Mouse (Mus musculus): ENCODE results near the gene Cdc42ep1. TPM values are rescaled to one million over a fixed set of nuclear protein-coding genes. Genes with fewer than 3 reads are reported as not detected.

The Cdc42ep1 gene
- polyA plus RNA-seq, 1 experiment: 21.0 TPM

DNA sequence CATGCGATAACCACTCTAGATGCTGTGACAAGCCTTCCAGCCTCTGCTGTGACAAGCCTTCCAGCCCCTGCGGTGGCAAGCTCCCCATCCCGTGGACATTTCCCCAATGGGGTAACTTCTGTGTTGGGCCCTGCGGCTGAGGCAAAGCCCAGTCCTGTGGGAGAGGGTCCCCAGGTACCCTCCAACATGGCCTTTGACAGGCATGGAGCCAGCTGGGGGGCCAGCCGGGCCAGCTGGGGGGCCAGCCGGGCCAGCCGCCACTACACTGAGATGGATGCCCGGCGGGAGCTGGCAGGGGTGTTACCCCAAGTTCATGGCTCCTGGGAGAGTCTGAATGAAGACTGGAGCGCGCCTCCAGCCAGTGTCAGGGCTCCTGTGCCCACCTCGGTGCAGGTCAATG, 7.1 kb downstream of the Cdc42ep1 start:
- no peak for DNase-seq (ENCODE audit: low spot score)

DNA sequence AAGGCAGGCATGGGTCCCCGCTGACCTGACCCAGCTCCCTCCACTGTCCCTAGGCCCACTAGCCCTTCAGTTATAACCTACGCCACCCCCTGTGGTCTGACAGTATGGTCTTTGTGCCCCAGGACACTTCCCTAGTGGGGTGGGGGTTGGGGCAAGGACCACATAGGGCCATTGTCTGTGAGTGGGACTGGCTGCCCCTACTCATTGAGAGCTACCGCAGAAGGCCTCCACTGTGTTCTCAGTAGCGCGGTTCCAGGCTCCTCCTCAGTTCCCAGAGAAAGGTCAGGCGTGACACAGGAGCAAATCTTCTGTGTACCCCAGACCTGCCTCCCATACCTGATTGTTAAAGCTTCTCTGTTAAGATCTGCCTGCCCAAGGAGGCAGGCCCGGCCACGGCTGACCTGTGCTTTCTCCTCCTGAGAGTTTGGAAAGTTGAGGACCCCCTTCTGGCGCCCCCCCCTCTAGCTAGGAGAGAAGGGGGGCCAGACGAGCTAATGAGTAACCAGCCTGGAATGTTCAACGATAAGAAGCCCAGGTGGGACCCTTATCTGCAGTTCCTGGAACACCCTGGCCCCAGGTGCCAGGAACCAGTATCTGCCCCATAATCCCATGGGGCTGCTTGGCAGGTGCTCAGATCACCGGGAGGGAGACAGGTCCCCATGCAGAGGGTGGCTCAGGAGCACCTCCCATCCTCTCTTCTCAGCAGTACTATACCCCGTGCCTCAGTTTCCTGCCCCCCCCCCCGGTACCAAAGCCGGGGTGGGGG, 7.8 kb downstream of the Cdc42ep1 start:
- DNase-seq (ENCODE audit: low spot score): no peak

DNA sequence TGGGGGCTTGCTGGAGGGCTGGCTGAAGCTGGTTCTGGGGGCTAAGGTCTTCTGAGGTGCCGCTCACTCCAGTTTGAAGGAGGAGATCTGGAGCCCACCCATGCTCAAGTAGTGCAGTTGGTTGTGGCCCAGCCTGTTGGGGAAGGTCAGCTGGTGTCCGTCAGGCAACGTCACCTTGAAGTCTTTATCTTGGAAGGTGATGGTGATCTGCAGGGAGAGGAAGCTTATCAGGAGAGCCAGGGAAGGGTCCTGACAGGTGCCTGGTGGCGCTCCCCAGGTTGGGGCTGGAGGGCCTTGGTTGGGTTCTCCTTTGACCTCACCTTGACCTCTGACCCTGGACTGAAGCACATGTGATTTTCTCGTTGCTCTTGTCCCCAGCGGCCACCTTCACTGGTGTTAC, 8.5 kb downstream of the Cdc42ep1 start:
- DNase-seq (ENCODE audit: low spot score): no peak

DNA sequence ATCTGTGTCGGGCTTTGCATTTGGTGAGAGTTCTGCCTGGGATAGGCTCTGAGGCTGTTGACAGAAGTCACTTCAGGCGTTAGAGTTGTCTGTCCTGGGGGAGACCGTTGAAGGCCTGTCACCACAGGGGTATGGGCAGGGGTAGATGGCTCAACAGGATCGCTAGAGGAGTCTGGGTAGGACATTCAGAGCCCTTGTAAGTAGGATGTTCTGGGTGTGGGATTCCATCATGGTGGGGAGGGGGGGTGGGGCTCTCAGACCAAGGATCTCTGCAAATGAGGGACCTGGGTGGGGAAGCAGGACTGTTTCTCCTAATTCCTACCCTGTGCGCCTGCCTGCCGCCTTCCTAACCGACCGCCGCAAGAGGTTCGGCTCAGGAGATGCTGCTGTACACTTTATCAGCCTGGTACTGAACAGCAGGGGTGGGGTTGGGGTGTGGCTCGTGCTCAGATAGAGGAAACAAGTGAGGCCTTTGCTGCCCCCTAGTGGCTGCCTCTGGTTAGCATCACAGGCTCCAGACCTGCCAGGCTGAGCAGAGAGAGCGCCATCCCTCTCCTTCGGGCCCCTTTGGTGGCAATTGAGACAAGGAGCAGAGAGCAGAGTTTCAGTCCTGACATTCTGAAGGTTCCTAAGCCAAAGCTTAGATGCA, 9.2 kb downstream of the Cdc42ep1 start:
- DNase-seq (ENCODE audit: low spot score): peak; percentile 82

DNA sequence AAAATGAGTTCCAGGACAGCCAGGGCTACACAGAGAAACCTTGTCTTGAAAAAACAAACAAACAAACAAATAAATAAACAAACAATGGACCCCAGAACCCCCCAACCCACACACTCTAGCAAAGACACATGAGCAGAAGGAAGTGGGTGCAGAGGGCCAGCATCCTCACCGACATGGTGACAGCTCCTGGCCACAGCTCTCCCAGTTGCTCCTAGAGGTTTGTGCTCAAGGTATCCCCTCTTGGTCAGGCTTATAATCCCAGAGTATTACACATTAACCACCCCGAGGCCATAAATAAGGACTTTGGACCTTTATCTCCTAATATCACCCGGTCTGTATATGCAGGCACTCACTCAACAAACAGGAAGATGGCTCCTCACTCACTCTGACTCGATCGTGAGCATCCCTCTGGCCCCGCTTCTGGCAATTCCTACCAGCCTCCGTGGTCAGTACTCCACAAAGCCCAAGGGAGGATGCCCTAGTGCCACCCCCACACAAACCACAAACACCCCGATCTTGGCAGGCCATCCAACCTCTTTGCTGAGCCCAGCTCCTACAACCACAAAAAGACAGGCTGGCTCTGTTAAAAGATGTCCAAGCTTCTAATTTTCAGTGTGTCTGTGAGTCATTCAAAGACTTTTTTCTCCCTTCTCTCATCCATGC, 13.0 kb downstream of the Cdc42ep1 start, which contains the start of gene Lgals2:
Gene Lgals2, minus strand, starts transcription at position 227 of the 663 bp plus-strand sequence.
- DNase-seq (ENCODE audit: low spot score): no peak

DNA sequence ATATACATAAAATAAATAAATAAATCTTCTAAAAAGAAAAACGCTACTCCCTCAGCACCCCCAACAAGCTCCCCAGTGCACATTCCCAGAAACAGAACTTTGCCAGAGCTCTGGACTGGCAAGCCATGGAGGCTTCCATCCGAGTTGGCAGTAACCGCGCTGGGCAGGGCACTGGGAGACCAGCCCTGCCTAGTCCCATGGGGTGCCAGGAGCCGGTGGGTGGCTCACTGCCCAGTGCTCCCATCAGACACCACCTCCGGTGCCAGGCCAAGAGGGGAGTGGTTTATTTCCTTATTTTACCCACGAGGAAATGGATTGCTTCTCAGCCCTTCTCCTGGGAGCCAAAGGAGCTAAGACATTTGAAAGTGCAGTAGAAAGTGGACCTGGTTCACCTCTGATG, 14.6 kb downstream of the Cdc42ep1 start:
- no peak for DNase-seq (ENCODE audit: low spot score)

DNA sequence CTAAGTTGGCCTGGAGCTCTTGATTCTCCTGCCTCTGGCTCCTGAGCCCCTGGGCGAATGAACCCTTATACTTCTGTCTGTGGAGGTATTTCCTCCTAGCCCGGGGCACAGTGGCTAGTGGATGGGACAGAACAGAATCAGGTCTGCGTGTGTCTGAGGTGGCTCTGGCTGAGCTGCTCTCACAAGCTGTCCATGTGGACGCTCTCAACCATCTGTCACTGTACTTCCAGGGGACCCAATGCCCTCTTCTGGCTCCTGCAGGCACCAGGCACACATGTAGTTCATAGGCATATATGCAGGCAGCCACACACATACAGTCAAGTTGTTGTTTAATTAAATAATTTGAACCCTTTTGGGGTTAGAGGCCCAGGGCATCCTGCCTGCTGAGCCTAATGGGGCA, 16.9 kb downstream of the Cdc42ep1 start:
- no peak for DNase-seq (ENCODE audit: low spot score)

DNA sequence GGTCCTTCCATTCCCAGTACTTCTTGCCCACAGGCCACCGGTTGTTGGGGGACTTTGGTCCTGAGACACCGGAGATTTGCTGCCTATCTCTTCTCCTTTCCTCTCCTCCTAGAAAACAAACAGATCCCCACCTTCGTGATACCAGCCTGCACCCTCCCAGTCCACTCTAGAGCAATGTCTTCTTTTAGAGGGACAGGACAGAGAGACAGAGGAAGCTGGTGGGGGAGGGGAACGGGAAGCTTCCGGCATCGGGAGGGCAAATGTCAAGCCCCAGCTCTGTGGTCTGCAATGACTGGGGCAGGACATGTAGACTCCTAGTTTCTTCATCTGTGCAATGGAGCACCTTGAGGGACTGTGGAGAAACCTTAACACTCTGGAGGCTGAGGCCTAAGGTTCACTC, 17.3 kb downstream of the Cdc42ep1 start:
- DNase-seq (ENCODE audit: low spot score): no peak

DNA sequence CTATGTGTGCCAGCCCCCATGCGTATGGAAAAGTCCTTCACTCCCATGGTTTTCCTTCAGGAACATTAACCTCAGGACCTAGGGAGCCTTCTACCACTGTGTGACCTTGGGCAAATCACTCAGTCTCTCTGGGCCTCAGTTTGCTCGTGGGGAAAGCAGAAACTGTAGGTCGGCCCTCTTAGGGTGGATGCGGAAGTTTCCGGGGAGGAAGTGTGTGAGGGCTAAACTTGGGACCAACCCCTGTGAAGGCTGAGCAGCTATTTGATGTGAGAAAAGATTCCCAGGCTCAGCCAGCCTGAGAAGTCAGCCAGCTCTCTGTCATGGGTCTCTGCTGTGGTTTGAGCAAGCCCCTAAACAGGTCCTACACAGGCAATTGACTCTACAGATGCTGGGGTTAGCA, 19.9 kb downstream of the Cdc42ep1 start:
- DNase-seq (ENCODE audit: low spot score): no peak

DNA sequence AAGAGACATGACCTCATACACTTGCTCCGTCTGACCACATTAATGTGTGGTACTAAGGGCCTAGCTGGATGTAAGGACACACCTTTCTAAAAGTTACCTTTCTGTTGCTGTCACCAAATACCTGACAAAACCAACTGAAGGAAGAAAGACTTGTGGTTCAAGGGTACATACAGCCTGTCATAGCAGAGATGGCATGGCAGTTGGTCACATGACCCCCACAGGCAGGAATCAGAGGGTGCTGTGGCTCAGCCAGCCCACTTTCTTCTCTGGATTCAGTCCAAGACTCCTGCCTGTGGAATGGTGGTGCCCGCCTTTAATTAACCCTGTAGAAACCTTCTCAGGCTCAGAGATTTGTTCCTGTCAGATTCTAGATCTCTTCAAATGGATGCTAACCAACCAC, 20.7 kb downstream of the Cdc42ep1 start:
- DNase-seq (ENCODE audit: low spot score): no peak

DNA sequence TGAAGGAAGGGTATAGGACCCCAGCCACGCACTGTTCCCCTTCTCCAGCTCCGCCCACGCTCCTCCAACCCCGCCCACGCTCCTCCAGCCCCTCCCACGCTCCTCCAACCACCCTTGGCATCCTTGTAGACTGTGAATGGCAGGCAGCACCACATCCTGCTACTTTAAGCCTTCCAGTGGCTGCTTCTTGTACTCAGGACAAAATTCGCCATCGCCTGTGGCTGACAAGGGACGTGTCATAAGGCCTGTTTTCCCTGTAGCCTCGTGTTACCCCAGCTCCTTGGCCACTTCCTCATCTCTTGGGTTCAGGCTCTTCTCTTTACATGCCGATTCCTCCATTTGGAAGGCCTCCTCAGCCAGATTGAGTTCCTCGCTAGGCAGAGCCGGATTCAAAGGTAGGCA, 21.4 kb downstream of the Cdc42ep1 start:
- DNase-seq (ENCODE audit: low spot score): no peak

DNA sequence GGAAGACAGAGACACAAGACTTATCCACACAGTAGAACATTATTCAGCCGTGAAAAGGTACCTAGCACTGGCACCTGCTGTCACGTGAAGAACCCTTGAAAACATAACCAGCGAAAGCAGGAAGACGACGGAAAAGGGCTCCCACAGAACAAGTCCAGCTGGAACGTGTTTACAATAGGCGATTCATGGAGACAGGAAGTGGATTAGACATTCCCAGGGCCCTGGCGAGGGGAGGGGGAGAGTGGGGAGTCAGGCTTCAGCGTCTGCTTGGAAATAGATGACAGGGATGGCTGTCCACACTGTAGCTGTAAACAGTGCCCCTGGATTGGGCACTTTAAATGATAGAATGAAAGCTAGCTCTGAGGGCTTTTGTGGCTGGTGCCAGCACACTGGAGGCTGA, 26.0 kb downstream of the Cdc42ep1 start:
- no peak for DNase-seq (ENCODE audit: low spot score)

DNA sequence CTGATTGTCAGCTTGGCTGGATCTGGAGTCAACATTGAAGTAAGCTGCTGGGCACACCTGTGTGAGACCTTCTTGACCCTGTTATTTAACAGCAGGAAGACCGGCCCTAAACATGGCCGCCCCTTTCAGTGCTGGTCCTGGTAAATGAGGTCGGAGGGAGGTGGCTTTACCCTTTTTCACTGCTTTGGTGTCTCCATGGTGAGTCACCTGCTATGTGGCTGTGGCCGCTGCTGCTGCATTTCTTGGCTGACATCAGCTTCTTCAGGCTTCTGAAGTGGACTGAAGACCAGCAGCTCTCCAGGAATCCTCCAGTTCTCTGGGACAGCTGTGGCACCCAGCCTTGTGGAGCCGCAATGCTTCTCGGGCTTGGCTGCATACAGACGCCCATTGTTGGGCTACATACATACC, 26.4 kb downstream of the Cdc42ep1 start:
- no peak for DNase-seq (ENCODE audit: low spot score)

DNA sequence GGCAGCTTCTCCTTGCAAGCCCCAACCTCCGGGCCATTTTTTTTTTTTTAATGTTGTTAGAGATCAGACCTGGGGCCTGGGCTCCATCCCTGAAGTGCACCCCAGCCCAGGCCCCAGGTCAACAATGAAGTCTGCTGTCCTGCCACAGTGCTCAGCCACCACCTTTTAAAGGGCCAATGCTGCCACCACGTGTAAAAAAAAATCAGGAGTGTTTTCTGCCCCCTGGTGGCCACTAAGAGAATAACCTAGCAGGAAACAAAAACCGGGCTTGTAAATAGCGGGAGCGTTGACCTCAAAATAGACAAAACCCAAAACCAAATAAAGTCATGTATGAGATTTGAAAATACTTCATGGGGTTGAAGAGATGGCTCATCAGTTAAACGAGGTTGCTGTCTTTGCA, 27.4 kb downstream of the Cdc42ep1 start:
- DNase-seq (ENCODE audit: low spot score): no peak

DNA sequence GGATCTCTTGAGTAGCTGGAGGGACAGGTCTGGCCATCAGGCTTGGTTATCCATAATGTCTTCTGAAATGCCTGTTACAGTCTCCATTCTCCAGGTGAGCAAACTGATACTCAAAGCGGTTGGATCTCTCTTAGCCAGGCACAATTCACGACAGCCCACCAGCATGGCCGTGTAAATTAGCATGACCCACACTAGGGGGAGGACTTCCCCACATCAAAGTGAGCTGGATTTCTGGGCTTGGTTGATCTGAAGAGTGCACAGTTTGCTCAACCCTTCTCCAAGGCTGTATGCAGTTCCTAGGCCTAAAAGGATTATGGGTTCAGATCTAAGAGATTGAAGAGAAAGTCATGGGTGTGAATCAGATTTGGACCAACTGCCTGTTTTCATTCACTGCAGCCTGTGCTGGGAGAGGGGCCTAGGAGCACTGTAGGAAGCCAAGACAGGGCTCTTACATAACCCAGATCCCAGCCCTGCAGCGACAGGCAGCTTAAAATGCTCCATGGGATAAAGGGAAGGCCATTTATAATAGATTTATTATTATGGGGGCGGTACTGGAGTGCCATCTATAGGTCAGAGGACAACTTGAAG, 29.7 kb downstream of the Cdc42ep1 start:
- no peak for DNase-seq (ENCODE audit: low spot score)

DNA sequence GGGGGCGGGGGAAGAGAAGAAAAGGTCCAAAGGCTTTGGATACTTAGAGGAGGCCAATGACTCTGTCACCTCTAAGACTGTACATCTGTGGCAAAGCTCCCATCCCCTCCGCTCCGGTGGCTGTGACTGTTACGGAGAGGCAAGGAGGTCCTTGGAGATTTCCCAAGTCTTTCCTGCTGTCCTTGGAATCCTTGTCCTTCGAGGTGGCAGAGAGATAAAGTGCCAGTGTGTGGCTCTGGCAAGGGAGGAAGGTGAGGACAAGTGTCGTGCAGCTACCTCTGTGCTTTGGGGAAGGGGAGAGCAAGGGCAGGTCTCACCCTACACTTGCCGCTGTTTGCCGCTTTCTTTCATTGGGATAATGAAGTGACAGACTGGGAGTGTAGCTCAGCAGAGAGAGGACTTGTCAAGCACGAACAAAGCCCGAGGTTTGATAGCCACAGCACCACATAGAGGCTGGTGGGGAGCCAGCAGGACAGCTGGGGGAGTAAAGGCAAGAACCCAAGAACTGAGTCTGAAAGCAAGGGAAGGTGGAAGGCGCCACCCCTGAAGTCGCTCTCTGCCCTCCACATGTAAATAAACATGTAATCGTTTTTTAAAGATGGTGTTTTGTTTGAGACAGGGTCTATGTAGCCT, 31.5 kb downstream of the Cdc42ep1 start:
- DNase-seq (ENCODE audit: low spot score): no peak

DNA sequence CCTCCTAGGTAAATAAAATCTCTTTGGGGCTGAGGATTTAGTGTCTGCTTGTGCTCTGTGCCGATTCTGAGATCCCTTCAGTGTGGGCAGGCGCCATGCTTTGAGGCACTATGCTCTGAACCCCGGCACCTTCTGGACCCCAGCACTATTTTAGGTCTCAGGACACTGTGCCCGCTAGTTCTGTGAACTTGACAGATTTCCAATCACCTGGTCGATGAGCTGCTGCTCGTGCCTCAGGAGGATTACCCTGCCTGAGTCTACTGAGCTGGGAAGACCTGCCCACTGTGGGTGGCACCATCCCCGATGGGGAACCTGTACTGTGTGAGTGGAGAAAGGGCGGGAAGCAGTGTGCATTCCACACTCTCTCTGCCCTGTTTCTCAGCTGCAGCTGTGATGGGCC, 32.6 kb downstream of the Cdc42ep1 start:
- no peak for DNase-seq (ENCODE audit: low spot score)

DNA sequence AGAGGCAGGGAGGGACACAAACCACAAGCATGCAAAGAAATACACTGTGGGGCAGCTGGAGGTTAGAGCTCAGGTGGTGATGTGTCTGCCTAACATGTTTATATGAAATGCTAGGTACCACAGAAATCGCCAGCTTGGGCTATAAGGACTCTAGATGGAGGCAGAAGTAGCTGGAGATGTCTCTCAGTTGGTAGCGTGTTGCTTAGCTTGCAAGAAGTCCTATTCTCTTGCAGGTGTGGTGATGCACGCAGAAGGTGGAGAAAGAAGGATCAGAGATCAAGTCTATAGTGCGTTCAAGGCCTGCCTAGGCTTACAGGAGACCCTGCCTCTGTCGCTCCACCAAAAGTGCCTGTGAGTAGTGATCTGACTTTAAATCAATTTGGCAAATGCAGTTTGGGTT, 33.1 kb downstream of the Cdc42ep1 start:
- no peak for DNase-seq (ENCODE audit: low spot score)

DNA sequence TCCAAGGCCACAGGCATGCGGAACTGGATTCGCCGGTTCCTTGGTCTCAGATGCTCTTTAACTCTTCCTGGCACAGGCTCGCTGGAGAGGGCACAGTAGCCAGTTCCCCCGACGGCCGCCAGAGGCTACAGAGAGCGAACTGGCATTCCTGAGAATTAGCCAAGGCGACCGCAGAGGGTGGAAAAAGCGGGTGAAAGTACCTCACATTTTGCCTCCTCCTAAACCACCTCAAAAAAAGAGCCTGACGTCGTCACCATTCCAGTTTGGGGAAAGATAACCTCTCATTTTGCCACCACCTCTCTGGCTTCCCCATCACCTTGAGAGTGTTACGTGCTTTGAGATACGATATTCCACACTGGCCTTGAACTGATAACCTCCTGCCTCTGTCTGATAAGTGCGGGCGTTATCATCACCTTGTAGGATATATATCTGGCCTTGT, 33.9 kb downstream of the Cdc42ep1 start:
- DNase-seq (ENCODE audit: low spot score): peak; percentile 67

DNA sequence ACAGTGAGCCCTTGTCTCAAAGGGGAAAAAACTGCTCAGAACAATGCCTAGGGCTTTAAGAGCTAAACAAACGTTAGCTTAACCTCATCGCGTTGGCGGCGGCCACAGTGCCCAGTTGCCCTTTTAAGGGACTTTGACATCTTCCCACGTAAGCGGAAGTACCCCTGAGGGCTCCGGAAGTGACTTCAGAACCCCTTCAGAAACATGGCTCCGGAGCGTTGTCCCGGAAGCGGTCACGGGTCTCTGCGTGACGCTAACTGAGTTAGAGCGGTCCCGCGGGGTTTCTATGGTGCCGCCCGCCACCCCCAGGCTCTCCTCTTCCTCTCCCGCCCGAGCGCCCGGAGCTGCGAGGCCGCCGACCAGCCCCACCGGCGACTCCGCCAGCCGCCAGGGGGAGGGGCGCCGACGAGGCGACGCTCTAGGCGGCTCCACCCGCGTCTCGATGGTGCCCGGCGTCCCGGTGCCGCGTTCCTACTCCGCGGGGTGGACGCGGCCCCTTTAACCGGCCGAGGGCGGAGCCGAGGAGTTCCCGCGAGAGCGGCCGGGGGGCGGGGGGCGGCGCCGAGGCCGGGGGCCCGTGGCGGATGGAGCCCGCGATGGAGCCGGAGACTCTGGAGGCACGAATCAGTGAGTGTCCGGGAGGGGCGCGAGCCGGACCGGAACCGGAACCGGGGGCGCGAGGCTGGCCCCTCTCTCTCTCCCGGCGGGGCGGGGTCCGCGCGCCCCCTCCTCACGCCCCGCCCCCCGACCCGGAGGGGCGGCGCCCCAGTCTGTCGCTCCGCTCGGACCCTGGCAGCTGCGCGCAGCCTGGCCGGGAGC, 34.8 kb downstream of the Cdc42ep1 start, which contains the start of gene Gga1:
Gene Gga1, plus strand, starts transcription at position 200 of the 819 bp plus-strand sequence.
- peak; percentile 94 for DNase-seq (ENCODE audit: low spot score)

DNA sequence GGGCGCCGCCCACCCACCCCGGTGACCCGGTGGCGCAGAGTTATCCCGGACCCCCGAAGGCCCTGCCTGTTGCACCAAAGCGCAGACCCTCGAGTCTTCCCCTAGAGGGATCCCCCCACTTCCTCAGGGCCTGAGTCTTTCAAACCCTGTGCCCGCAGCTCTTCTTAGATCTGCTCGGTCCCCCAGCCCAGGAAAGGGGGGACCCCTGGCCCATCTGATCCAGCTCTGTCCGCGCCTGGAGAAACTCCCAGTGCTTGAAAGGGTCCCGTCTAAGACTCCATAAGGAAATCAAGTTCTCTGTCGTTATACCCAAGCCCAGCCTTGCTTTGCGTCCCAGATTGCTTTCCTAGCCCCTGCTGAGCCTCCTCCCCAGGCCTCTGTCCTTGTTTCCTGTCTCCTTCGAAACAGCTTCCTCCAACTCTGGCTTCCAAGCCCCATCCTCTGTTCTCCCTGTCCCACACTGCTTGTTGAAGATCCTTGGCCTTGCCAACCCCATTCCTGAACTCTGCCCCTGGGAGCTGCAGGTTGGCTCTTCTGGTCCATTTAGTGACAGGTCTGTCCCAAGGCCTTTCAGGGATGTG, 35.5 kb downstream of the Cdc42ep1 start:
- no peak for DNase-seq (ENCODE audit: low spot score)
